Mouse (Mus musculus) embryo, embryonic 11.5 days (tissue): ENCODE results near the gene Ccnd1.

Source experiments
- DNase-seq: peaks from one replicate; pipeline ENCODE4 v3.0.0-alpha.2; 2012; ENCODE audit warnings: low read depth, low spot score

Ccnd1 gene

DNA sequence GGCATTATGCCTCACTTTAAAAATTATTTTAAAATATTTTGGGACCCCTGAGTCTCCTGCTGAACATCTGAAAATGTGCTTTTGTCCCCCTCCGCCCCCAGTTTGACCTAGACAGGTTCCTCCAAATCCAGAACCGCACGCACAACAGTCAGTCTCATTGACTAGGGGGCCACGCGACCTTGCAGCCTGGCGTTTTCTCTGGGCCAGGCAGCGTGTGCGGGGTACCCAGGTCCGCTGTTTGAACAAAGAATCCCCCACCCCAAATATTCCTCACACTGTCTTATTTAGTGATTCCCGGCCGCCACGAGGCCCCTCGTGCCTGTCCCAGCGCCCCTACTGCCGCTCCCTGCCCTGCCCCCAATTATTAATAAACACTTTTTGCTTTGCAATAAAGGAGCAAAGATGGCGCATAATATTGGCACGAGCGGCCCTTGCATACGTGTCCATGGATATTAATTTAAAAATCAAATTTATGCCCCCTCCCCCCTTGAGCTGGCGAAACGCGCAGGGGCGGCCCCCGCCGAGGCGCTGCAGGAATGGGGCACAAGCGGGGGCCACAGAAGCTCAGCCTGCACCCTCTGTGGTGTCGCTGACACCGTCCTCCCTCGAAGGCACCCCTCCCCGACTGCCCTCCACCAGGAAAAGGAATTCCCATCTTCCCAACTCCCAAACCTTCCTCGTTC, 923 bp downstream of the Ccnd1 start:
- no peak for DNase-seq

DNA sequence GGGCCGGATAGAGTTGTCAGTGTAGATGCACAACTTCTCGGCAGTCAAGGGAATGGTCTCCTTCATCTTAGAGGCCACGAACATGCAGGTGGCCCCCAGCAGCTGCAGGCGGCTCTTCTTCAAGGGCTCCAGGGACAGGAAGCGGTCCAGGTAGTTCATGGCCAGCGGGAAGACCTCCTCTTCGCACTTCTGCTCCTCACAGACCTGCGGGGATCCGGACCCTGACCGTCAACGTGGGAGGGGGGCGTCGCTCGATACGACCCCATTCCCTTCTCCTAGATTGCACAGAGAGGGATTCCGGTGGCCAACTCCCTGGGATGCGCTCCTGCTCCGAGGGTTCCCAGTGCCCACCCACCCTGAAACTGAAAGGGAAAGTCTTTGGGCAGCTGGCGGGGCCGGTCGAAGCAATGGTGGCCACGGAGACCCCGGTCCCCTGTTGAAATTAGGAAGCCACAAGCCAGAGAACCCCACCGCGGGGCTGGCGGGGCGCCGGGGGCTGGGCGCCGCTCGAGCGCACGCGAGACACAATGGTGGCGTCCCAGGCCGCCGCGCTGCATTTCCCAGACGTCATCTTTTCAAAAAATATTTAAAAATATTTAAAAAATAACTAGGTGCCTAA, 1.7 kb downstream of the Ccnd1 start:
- no peak for DNase-seq

DNA sequence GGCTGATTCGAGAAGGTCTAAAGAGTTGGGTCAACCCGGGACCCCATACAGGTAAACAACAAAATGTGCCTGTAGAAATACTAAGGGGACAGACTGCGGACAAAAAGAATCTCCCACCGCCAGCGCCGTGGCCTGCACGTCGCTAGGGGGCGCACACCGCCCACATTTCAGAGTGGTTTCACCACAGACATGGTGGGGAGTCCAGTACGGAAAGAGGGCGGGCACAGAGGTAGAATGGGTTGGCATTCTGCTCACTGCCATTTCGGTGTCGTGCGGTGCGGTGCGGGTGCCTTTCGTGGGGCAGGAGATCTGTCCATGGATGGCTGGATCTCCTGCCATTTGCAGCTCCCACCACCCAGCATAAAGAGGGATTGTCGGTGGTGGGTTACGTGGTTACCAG, 2.2 kb downstream of the Ccnd1 start:
- DNase-seq, result peak; percentile 80

DNA sequence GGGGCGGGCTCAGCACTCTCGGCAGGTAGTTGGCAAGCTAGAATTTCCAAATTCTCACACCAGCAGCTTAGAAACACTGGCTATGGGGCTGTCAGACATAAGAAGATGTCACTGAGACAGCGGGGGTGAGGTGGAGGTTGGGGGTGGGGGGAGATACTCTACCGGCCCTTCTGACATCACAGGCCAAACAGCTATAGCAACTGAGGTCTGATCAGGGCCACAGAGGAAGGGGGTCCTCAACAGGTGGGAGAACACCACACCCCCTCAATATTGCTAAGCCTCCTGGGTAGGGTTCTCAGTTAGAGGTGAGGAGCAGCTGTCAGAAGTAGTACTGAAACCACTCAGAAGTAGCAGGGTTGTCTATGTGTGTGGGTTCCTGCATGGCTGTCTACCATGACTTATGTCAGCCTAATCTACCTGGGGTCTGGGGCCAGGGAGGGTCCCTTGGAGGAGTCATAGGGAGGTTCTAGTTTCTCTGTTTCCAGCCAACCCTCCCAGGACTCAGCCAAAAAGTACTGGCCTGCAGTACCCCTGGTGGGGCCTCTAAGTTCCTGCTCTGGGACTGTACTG, 3.3 kb downstream of the Ccnd1 start:
- no peak for DNase-seq

DNA sequence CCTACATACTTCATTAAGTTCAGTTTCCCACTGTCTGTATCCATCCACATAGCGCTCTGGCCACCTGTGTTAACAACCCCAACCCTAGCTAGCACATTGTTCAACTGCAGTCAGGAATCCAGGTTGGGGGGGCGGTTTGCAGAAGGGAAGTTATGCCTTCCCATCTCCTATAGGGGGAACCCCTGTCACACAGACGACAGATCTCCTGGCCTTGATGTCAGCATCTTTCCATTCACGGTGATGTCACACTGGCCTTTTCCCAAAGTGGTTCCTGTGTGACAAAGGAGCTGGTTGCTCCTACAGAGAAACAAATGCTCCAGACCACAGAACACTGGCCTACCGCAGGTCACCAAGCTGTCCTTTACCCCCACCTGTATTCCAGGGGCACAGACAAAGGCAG, 4.2 kb downstream of the Ccnd1 start:
- no peak for DNase-seq

DNA sequence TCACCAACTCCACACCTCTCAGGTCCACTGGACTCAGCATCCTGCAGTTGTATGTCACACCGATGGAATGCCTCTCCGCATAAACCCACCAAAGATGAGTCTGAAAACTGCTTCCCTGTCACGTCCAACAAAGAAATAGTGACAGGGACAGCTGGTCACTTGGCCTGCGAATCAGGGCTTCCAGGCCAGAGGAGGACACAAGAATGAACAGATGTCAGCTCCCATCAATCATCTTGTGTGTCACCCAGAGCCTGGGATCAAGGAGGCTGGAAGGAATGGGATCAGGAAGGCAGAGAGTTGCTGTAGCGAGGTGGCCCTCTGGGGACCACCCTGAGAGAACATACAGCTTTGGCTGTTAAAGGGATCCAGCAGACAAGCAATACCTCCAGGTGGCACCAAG, 4.8 kb downstream of the Ccnd1 start:
- no peak for DNase-seq

DNA sequence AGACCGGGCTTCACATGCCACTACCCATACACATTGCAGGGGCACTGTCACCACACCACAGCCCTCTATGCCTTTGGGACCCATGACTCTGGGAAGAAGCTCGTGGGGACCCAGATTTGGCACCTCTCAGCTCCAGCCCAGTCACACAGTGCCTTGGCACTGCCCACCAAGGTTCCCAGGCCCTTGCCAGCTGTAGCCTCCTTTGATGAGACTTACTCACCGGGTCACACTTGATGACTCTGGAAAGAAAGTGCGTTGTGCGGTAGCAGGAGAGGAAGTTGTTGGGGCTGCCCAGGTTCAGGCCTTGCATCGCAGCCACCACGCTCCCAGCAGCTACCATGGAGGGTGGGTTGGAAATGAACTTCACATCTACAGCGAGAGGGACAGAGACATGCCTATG, 5.9 kb downstream of the Ccnd1 start:
- no peak for DNase-seq

DNA sequence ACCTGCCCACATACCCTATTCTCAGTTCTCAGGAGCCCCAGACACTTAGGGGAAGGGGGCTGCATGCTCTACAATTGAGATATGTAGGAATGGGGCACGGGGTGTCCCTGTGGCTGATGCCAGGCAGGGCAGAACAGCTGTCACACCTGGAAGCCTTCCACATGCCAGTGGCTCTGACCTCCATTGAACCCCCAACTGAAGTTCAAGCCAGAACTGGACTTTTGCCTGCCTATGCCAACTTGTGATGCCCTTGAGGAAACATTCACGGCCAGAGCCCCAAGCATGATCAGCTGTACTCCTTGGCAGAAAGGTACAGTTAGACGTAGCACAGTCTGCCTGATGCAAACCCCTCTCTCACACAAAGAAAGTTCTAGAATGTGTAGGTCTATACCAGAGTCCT, 6.4 kb downstream of the Ccnd1 start:
- no peak for DNase-seq

DNA sequence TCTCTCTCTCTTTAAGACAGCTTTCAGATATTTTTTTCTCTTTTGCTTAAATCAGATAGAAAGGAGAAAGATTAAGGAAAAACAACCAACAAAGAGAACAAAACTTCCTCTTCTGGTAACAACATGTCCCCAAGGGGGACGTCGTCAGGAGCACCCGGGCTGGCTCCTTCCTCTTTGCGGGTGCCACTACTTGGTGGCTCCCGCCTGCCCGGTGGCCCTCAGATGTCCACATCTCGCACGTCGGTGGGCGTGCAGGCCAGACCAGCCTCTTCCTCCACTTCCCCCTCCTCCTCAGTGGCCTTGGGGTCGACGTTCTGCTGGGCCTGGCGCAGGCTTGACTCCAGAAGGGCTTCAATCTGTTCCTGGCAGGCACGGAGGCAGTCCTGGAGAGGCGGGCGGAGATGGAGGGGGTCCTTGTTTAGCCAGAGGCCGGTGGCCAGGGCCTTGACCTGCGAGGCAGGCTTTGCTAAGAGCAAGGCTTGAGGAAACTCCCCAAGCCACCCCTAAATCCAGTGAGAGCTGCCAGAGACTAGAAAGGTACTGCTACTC, 7.3 kb downstream of the Ccnd1 start:
- DNase-seq, result no peak

DNA sequence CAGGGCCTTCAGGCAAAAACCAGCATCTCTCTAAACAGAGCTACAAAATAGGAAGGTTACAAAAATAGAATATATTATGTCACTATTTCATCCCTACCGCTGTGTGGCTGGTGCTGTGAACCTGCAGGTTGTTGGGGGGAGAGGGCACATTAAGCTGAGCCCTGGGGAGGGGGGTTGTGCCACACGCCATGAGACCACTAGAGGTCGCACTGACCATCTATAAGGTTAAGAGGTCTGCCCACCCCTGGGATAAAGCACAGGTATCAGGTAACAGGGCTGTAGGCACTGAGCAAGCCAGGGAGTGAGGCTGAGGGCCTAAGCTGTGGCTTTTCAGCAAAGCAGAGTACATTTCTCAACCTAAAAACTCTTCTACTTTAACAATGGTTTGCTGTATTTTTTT, 7.9 kb downstream of the Ccnd1 start:
- DNase-seq, result no peak

DNA sequence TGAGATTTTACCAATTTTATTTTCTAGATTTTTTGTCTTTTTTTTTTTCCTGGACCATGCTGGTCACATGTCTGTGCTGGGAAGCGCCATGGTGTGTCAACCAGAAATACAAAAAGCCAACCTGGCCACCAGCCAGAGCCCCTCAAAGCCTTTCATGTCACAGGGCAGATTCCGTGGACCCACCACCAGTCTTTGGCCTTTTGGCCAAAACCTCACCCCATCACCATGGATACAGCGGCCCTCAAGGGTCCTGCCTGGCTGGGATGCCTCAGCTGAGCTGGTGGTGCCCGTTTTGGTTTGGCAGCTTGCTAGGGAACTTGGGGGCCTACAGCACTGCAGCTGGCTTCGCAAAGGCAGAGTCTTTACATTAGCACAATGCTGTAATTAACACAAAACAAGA, 9.8 kb downstream of the Ccnd1 start:
- DNase-seq, result no peak

DNA sequence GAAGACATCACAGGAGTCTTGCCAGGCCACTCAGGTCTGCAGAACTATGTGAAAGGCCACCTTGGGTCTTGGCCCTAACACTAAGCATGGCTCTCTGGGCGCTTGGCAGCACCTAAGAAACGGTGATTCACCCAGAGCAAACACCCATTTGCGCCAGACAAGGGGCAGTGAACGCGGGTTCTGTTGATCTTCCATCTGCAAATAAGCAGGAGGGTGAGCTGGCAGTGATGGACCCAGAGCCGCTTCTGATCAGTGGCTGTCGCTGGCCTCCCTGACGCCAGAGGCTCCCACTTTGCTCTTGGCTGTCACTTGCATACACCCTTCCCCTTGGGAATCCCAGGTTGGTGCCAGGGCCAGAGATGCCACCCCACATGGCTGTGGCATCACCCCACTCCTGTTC, 10.2 kb downstream of the Ccnd1 start:
- no peak for DNase-seq

DNA sequence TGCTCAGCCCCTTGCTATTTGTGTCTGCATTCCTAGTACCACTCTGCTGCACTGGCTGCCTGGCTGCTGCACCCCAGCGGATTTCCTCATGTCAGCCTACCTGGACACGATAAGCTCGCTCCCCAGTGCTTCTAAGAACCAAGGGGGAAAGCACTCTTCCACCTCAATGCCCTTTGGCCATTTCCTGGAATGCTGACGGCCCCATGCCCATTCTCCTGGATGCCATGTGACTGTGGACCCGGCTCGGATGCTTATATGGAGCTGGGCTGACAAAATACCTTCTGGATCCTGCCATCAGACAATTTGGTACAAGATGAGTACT, 10.9 kb downstream of the Ccnd1 start:
- no peak for DNase-seq

DNA sequence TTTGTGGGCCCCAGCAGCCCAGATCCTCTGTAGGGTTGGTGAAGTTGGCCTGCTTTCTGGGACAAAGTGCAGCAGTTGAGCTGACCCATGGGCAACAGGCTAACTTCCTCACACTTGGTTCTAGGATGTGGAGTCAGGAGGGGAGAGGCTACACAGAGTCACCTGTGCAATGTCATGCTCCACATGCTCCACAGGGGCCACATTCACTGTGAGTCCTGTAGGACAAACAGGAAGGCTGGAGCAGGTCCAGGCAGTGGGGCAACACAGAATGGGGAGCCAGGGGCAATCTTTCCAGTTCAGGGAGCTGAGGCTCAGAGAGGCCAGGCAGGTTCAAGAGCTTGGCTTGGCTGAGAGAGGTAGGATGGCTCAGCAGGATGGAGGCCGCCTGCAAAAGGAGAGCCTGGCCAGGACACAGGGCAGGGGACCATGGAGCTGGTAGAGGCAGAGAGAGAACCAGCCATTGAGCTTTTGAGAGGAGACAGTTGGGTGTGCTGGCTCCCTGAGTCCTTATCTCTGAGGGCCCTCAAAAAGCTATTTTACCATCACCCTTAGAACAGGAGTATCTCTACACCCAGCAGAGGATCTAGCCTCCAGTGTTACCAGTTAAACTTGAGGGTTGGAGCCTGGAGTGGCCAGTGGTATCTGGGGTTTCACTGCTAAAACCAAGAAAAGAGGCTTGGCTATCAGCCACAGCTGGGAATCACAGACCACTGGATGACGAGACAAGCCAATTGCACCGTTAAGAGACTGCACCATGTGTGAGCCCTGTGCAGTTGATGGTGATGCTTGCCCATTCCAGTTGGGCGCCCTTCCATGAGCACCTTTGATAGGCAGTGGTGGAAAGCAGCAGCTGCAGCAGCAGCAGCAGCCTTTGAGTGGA, 11.5 kb downstream of the Ccnd1 start:
- no peak for DNase-seq

DNA sequence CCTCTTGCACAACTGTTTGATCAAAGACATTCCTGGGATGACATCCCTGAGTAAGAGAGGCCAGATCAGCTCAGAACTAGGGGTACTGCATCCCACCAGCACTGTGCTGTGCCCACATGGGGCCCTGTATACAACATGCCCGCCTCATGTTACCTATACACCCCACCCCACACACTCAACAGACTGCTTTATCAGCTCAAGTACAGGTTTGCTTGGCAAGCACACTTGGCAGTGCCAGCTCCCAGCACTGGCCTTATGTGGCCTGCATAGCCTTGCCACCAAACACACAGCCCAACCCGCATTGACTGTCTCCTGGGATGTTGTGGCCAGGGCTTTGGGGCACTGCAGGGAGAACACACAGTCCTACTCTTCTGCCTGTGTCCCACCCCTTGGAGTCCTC, 12.1 kb downstream of the Ccnd1 start:
- DNase-seq, result no peak

DNA sequence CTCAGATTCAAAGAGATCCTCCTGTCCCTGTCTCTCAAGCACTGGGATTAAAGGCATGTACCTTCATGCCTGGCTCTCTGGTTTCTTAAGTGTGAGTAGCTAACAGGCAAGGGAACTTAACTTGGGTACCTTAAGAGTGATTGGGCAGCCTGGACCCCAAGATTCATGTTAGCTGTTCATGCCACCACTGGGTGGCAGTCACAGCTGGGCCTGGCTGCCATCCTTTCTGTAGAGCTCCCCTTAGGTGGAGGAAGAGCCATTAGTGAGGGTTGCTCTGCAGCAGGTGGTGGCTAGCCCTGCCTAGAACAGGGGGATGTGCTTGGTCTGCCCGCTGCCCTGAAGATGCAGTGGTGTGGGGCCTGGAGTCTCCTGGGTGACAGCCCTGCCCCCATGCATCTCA, 20.9 kb downstream of the Ccnd1 start:
- no peak for DNase-seq

DNA sequence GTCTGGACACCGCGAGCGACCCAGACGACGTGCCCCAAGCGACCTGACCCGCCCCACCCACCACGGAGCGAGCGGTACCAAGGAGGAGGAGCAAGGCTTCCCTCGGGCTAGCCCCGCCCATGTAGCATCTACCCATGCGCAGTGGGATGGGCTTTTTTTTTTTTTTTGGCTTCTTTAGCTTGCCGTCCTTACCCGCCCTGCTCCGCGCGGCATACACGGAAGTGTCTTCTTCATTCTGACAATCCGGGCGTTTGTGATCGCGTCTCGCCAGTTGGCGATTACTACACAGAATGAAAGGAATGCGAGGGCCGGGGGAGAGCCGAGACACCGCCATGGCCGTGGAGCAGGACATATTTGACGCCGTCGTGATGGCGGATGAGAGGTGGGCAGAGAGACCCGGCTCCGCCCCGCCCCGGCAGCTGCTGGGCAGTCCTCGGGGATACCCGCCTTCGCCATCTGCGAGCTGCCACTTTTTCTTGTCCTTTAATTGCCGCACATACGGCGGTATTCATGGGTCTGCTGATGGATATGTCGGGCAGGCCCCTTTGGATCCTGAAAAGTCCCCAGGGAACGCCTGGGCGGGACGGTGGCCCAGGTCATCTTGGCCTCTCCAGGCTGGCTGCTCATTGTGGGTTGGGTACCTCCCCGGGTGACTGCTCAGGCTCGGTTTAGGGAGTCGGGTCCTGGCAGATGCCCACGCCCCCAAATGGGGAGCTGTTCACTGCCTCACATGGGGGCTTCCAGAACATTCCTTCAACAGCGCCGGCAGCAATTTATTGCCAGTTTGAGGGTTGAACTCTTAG, 24.6 kb downstream of the Ccnd1 start, which contains the start of gene LTO1:
TSS of gene LTO1 (plus strand) at position 153 of the 803 bp plus-strand sequence.
- peak; percentile 87 for DNase-seq

DNA sequence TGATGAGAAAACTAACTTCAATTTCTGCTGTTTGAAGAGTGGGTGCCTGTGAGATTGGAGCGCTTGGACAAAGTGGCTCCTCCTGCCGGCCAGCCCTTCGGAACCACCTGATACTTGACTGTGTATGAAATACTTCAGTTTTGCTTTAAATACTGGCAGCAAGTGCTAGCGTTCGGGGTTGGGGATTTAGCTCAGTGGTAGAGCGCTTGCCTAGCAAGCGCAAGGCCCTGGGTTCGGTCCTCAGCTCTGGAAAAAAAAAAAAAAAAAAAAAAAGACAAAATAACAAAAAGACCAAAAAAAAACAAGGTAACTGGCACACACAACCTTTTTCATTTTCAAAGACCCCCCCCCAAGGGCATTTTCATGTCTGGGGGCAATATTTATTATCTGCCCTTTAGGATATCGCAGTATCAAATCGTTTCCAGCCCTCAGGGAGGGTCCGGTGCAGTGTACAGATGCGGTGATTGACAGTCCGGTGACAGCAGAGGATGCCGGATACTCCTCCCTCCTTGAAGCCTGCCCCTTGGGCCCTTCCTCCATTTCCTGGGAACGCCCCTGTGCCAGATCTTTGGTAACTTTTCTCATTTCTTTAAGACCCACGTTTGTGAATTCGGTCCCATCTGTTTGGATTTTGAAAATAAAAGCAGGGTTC, 25.3 kb downstream of the Ccnd1 start:
- no peak for DNase-seq

DNA sequence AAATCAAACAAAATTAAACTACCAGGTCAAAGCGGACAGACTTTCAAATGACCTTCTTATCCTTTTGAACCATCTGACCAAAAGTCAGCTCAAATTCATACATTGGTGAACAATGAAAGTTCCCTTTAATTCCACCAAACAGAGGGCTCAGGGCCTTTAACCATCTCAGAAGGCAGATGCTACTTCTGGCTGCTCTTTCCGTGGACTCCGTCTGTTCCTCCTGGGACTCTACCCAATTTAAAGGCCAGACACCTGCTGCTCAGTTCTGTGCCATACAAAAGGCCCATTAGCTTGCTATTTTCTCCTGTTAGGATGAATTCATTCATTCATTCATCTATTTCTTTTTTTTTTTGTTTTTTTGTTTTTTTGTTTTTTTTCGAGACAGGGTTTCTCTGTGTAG, 26.8 kb downstream of the Ccnd1 start:
- DNase-seq, result no peak

DNA sequence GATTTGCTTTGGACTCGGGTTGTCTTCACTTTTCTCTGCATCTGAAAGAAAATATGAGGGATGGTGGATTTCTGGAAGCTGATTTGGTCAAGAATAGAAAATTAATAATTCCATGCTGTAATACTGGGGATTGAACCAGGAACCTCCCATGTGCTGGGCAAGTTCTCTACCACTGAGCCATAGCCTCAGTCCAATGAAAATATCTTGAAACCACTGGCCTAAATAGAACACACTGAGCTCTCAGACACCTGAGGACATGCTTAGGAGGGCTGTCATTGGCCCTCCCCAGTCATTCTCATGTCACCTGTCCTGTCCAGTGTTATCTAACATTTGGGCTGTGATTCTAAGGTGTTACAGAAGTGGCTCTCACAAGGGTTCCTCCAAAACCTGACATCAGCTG, 28.6 kb downstream of the Ccnd1 start:
- DNase-seq, result no peak

DNA sequence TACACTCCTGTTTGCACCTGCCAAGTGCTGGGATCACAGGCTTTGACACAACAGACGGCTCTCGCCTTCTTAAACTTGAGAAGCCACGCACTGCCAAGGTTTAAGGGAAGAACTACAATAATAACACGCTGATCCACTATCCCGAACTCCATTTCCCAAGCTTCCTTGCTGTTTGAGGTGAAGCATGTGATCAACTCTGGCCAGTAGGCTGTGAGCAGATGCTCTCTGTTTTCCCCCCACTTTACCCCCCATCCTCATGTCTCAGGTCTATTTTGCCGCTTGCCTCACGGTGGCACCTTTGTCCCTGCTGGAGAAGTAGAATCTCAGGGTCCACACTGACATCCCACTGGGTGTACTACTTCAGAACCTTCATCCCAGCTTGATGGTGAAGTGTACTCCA, 31.0 kb downstream of the Ccnd1 start:
- DNase-seq, result no peak
